ENCODE assay signal across 33 mouse cellular contexts in genomic region chr3:20229027-20229426, GRCm38 (mm10). TPM values are rescaled to one million over a fixed set of nuclear protein-coding genes. Genes with fewer than 3 reads are reported as not detected.
"Had no signal": no experiment of that assay in that cellular context is flagged by ENCODE, and none has a peak within 500 bp of the region (broad histone marks: within the 10 kb centered on the region; RNA-seq: fewer than 3 reads in every experiment).

No protein-coding gene starts in this region.

- H3K4me1 ChIP-seq: heart, embryonic 10.5 days; heart, embryonic 12.5 days; hindbrain, embryonic 12.5 days; intestine, embryonic 15.5 days; kidney, embryonic 15.5 days; limb, embryonic 10.5 days; limb, embryonic 12.5 days; liver, embryonic 13.5 days; liver, embryonic 15.5 days had no signal

- H3K9ac ChIP-seq: heart, embryonic 12.5 days; hindbrain, embryonic 12.5 days; hindbrain, embryonic 14.5 days; intestine, embryonic 15.5 days; kidney, embryonic 15.5 days; limb, embryonic 12.5 days; liver, embryonic 13.5 days; liver, embryonic 15.5 days had no signal

- DNase-seq: gastrocnemius, adult 2 months; gastrocnemius, postnatal 10 days; gastrocnemius, postnatal 36 days; heart, adult 18-20 months; heart, postnatal 10 days; heart, postnatal 4 days; kidney, adult 11 months; kidney, adult 2 months; kidney, adult 9 months; kidney, postnatal 10 days; kidney, postnatal 25 days; kidney, postnatal 4 days; liver; liver, embryonic 13.5 days had no signal

- H3K4me3 ChIP-seq: gastrocnemius, adult 2 months; heart, embryonic 10.5 days; heart, embryonic 12.5 days; hindbrain, embryonic 12.5 days; intestine, embryonic 15.5 days; kidney, embryonic 15.5 days; layer of hippocampus, adult 2 months; left cerebral cortex, adult 2 months; limb, embryonic 10.5 days; limb, embryonic 12.5 days; liver, embryonic 13.5 days; liver, embryonic 15.5 days had no signal

- H3K36me3 ChIP-seq: heart, embryonic 10.5 days; heart, embryonic 12.5 days; hindbrain, embryonic 12.5 days; intestine, embryonic 15.5 days; kidney, embryonic 15.5 days; limb, embryonic 10.5 days; limb, embryonic 12.5 days; liver, embryonic 13.5 days; liver, embryonic 15.5 days had no signal

- H3K27ac ChIP-seq: gastrocnemius, adult 2 months; heart, embryonic 10.5 days; hindbrain, embryonic 12.5 days; hindbrain, embryonic 14.5 days; intestine, embryonic 15.5 days; kidney, embryonic 15.5 days; layer of hippocampus, adult 2 months; left cerebral cortex, adult 2 months; limb, embryonic 10.5 days; limb, embryonic 12.5 days; liver, embryonic 13.5 days; liver, embryonic 15.5 days had no signal

- H3K27me3 ChIP-seq: heart, embryonic 12.5 days; hindbrain, embryonic 12.5 days; intestine, embryonic 15.5 days; kidney, embryonic 15.5 days; limb, embryonic 12.5 days; liver, embryonic 13.5 days; liver, embryonic 15.5 days had no signal

- H3K9me3 ChIP-seq: heart, embryonic 10.5 days; heart, embryonic 12.5 days; hindbrain, embryonic 12.5 days; intestine, embryonic 15.5 days; kidney, embryonic 15.5 days; limb, embryonic 10.5 days; limb, embryonic 12.5 days; liver, embryonic 13.5 days; liver, embryonic 15.5 days had no signal

- H3K4me2 ChIP-seq: heart, embryonic 12.5 days; hindbrain, embryonic 12.5 days; hindbrain, embryonic 14.5 days; intestine, embryonic 15.5 days; kidney, embryonic 15.5 days; limb, embryonic 12.5 days; liver, embryonic 11.5 days; liver, embryonic 13.5 days; liver, embryonic 15.5 days had no signal

- ATAC-seq: hindbrain, embryonic 16.5 days; inflammation-experienced regulatory T-cells, adult 6 months; intestine, embryonic 15.5 days had no signal

RNA-seq across cellular contexts. Expression of gene Cpa3, which starts 13.0 kb away (rescaled TPM):
- total RNA-seq: left cerebral cortex, adult 2 months; left cerebral cortex, postnatal 14 days; left cerebral cortex, postnatal 36 days had no signal
- polyA plus RNA-seq: hindbrain, embryonic 16.5 days; limb, embryonic 10.5 days had no signal

RNA-seq across cellular contexts. Expression of gene Cpb1, which starts 46.5 kb away (rescaled TPM):
- total RNA-seq: gastrocnemius, adult 2 months; gastrocnemius, postnatal 36 days; heart, adult 18-20 months; heart, adult 8-10 months; heart, postnatal 10 days; heart, postnatal 25 days; heart, postnatal 4 days; layer of hippocampus, adult 2 months; layer of hippocampus, postnatal 25 days; left cerebral cortex, adult 2 months; left cerebral cortex, postnatal 36 days had no signal
- polyA plus RNA-seq: heart, embryonic 10.5 days; heart, embryonic 12.5 days; inflammation-experienced regulatory T-cells, adult 6 months; limb, embryonic 10.5 days; limb, embryonic 12.5 days; liver, embryonic 11.5 days had no signal
